Mouse (Mus musculus) frontal cortex, postnatal 36 days (tissue): ENCODE data around the gene Sv2b.
"Not testable (repeated sequence)": the region's sequence is repeated elsewhere in the genome, so short reads cannot be mapped to it uniquely, and the experiment has no call there.

ENCODE experiments used
- DNase-seq, 2 experiments: peaks; one replicate each; pipeline ENCODE4 v3.0.0; 2022; ENCODE audit warnings: low spot score in 2 of 2

Gene Sv2b

DNA sequence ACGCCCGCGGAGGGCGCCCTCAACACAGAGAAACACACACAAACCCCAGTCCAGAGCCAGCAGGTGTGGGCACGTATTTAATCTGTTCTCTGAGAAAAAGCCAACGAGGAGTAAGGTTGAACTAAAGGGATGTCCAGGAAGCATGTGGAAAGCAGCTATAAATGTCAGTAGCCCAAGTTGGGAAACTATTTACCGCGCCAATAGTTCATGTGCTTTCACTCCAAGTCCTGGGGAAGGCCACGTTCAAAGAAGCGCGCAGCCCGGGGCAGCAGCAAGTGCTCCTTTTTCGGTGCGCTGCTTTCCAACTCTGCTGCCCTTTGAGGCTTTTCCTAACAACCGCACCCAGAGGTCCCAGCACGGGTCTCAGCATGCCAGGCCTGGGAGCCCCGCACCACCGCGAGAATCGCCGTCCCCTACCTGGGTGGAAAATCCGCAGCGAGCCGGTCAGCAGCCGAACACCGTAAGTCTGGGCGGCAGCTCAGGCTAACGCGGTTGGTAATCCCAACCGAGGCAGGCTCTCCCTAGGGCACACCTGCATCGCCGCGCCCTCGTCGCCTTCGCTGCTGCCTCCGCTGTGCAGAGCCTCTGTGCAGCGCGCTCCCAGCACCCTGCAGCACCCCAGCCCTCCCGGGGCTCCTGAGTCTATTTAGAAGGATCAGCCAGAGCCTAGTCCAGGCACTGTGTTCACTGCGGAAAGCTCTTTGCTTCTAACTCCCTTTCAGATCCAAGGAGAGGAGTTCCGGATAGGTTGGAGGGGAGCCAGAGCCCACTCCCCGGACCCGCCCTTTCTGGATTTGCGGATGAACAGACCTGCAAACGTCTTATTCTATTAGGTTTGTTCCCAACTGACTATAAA is at the start of gene Sv2b:
Gene Sv2b (minus strand): TSS at position 806 of the 856 bp plus-strand sequence.
- no peak for DNase-seq

- no peak for DNase-seq
Observed at GRCm38 (mm10) chr7:75358284-75358851, 49.3 kb upstream of the Sv2b start.

DNA sequence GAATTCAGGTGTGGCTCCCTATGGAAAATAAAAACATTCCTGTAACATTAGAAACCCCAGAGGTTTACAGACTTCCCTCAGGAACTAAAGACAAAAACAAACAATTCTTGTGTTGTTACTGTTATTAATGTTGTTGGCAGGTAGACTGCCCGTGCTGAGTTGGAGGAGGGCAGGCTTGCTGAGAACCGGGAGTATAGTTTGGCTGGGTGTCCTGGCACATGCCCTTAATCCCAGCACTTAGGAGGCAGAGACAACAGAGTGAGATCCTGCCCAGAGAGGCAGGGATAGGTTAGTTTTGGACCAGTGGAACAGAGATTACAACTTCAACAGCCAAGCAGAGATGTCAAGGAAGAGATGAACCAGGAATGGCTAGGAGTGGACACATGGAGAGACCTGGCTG is 46.5 kb upstream of the Sv2b start:
- no peak for DNase-seq

- DNase-seq, result no peak
Observed at GRCm38 (mm10) chr7:75352777-75353374, 43.8 kb upstream of the Sv2b start.

DNA sequence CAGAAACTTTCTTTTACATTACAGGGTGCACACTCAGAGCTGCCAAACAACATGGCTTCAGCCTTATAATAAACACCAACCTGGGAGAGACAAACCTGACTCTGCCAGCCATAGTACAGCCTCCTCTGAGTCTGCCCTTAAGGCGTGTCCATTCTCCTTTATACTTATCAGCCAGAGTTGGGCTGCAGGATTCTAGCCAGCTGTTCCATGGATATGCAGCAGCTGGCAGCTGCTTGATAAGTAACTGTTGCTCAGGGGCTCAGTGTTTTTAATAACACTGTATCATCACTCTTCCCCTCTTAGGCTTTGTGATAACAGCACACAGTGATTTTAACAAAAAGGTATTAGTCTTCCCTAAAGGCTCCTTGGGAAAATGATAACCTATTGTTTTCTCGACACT is 41.1 kb upstream of the Sv2b start:
- no peak for DNase-seq

- DNase-seq, result peak; percentile 35 to 59
Observed at GRCm38 (mm10) chr7:75332311-75332710, 23.2 kb upstream of the Sv2b start.

GRCm38 (mm10) chr7:75329740-75330142 is 20.7 kb upstream of the Sv2b start:
- no peak for DNase-seq

- peak in 1 of 2 experiments; percentile 56 for DNase-seq
Observed at GRCm38 (mm10) chr7:75328721-75329362, 19.8 kb upstream of the Sv2b start.

DNA sequence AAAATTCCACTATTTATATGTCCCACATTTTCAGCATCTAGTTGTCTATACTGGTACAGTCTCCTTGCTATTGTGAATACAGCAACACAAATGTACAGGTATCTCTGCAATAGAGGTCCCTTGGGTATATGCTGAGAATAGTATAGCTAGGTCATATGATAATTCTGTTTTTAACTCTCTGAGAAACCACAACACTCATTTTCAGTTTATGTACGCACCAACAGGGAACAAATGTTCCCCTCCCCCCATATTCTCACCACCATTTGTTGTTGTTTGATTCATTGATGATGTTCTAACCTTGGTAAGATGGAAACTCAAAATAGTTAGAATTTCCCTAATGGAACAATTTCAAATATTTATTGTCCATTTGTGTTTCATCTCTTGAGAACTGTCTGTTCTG is 16.2 kb upstream of the Sv2b start:
- no peak for DNase-seq

- not testable (repeated sequence) for DNase-seq
Observed at GRCm38 (mm10) chr7:75322742-75323141, 13.7 kb upstream of the Sv2b start.

DNA sequence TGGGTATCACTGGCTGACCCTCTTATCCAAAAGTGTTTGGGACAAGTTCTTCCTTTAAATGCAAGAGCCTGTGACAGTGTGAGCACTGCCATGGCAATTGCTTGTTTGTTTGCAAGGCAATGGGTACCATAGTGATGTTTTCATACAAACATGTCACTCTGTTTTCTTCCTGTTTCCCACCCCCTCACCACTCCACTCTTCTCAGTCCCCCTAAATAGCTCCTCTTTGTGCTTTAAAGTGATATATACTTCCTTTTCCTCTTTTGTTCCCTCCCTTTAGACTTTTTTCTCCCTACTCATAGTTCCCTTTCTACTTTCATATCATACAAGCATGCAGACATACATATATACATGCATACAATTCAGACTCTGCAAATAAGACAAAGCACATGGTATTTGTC is 10.9 kb upstream of the Sv2b start:
- DNase-seq, result no peak

DNA sequence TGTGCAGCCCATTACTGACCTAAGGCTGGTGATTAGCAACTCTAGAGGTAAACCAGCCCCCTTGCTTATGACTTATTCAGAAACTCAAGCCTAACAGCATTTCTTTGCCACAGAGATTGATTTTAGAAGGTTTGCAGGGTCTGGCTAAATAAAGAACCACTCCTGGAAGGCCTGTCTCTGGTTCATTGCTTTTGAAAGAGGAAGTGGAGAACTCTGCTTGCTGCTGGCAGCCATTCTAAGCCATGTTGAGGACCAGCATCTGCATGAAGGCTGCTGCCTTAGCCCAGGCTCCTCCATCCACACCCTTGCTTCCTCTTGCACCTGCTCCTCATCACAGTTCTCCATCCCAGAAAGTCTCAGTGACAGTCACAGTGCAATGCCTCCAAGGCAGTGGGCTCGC is 9.3 kb upstream of the Sv2b start:
- no peak for DNase-seq

GRCm38 (mm10) chr7:75314873-75315272 is 5.8 kb upstream of the Sv2b start:
- no peak for DNase-seq

- no peak for DNase-seq
Observed at GRCm38 (mm10) chr7:75309570-75309969, 508 bp upstream of the Sv2b start.

- DNase-seq, result no peak
Observed at GRCm38 (mm10) chr7:75308140-75308456, 964 bp downstream of the Sv2b start.

- DNase-seq, result no peak
Observed at GRCm38 (mm10) chr7:75307570-75308087, 1.4 kb downstream of the Sv2b start.

DNA sequence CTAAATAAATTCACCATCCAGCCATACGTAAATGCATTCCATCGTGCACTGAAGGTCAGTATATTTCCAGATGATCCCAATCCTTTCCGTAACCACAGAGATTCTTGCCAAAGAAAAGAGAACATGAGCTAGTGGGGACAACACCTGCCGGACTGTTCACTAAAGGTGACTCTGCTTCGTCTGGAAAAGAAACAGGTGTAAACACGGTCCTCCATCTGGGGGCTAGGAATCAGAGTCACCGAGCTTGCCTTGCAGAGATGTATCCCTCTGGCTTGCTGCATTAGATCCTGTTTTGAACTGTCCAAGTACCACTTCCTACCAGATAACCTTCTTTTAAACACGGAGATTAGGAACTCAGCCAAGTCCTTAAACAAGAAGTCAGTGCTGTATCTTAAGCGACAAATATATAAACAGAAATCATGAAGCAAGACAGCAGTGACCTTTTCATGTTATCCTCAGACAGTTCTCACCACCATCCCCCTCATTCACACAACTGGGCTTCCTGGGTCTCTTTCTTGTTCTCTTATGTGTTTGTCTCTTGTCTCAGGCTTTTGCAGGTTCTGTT is 3.1 kb downstream of the Sv2b start:
- no peak for DNase-seq

DNA sequence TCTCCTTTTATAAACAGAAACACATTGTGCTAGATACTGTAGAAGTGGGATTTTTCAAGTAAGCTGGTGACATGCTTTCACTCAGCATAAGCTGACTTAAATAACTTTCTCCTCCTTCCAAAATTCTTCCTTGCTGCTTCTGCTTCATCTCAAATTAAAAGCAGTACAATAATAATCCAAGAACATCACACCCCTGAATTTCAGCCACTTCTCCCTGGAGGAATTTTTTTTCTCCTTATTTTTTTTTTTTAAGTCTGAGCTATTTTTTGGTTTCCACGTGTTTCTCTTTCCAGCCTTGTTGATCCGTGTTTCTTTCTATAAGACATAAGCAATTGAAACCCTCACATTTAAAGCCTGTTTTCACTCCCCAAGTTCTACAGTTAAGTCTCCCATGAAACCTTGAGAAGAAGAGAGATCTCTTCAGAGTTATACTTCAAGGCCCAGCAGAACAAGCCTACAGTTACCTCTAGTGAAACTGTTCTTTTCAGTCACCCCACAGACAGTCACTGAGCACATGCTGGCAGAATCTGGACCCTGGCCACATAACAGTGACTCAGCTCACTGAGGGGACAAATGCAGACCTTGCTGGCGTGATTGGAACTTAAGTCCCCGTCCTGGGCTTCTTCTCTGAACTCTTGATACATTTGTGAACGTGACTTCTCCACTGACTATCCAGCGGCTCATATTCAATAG is 6.4 kb downstream of the Sv2b start:
- DNase-seq, result peak in 1 of 2 experiments; percentile 51

DNA sequence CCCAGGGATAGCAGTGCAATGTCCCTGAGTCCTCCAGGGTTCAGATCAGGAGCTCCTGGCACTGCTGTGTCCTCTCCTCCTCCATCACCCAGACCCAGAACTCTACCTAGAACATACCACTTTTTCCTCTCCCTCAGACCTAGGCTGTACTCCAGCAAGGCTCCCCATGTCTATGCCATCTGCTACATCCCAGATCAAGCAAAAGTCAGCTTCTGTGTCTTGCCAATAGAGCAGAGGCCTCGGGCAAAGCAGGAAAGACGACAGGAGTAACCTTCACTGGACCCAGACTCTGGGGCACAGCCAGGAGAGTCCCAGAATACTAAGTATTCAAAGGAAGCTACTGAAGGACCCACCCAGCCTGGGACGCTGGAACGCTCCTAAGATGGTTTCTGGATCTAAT is 9.8 kb downstream of the Sv2b start:
- DNase-seq, result no peak

GRCm38 (mm10) chr7:75296688-75297119 is 12.4 kb downstream of the Sv2b start:
- no peak for DNase-seq

DNA sequence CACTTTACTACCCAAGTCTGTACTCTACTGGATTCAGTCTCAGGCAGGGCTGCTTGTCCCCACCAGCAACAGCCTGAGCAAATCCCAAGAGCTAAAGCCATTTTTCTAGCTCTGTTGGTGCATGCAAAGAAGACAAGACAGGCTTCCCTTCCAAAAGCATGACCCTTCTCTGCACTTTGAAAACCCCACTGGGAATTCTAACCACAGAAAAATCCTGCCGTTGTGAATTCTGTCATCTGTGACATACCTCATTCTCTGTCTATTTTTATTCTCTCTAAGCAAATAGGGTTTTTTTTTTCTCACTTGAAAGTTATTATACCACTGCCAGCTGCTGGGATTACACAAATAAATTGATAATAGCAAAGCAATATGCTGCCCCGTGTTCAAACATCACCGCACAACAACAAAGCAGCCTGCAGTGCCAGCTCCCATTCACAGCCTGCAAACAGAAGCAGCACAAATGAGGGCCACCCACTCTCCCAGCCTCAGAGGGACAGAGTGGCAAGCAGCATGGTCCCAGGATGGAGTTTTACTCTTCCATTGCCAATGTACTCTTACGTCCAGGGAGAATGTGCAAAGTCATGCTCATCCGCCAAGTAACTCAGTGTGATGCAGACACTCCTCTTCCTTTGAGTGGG is 13.7 kb downstream of the Sv2b start:
- DNase-seq, result peak in 1 of 2 experiments; percentile 28
